Comparison of ENCODE assay signal across 8 mouse cellular contexts in genomic region chr3:93554379-93554980, GRCm38 (mm10). TPM values are rescaled to one million over a fixed set of nuclear protein-coding genes. Genes with fewer than 3 reads are reported as not detected.
A peak's percentile ranks its signal among the peaks of the same experiment; 100 is the strongest.
DNase-seq lines count a peak whose midpoint lies in the region; ATAC-seq and TF ChIP-seq lines count a peak whose summit lies in the region.

No protein-coding gene starts in this region.

- no peak for TF ChIP-seq CTCF in left cerebral cortex, adult 2 months (IDR thresholded peaks at IDR 0.05)

- no peaks in the 10 kb centered on the region for H3K36me3 ChIP-seq in embryonic facial prominence, embryonic 10.5 days (replicated peaks)
- no peaks in the 10 kb centered on the region for H3K36me3 ChIP-seq in liver, embryonic 16.5 days (ENCODE audit: control insufficient read depth, insufficient read depth)

- no peaks in the 10 kb centered on the region for H3K9me3 ChIP-seq in embryonic facial prominence, embryonic 10.5 days
- H3K9me3 ChIP-seq in liver, embryonic 16.5 days (replicated peaks; ENCODE audit: control insufficient read depth, low read length), result no peaks in the 10 kb centered on the region

- H3K4me3 ChIP-seq in left cerebral cortex, adult 2 months, result peak overlapping the region; percentile 19; the same call in 1 of the 2 replicates
- H3K4me3 ChIP-seq in embryonic facial prominence, embryonic 10.5 days, result peak overlapping the region; percentile 68
- H3K4me3 ChIP-seq in liver, embryonic 16.5 days (ENCODE audit: low read depth, low read length), result peak overlapping the region; percentile 62

- H3K4me2 ChIP-seq in liver, embryonic 16.5 days (ENCODE audit: low read depth, low read length), result peak overlapping the region; percentile 73

- WGBS in embryonic facial prominence, embryonic 10.5 days, result 21% methylated on average over 13 of the region's 13 CpGs
- 13% methylated on average over 13 of the region's 13 CpGs for WGBS in liver, embryonic 16.5 days (ENCODE audit: insufficient replicate concordance)

- intact Hi-C loops in left cerebral cortex, adult 2 months (cut with DNase I), result no loop called here
- intact Hi-C loops in left cerebral cortex, postnatal 4 days (cut with DNase I), result no loop called here

- no peak for DNase-seq in left cerebral cortex, adult 2 months (ENCODE audit: extremely low spot score in 1 of 2, low spot score in 2 of 2)
- DNase-seq in left cerebral cortex, postnatal 4 days, result no peak
- DNase-seq in embryonic facial prominence, embryonic 10.5 days (ENCODE audit: low spot score), result no peak
- DNase-seq in heart, postnatal 4 days, result peak; percentile 31
- DNase-seq in retina, embryonic 14.5 days (ENCODE audit: low spot score), result peak; percentile 40
- DNase-seq in left cerebral cortex, adult 11 months (ENCODE audit: low spot score), result no peak
- no peak for DNase-seq in frontal cortex, postnatal 36 days (ENCODE audit: low spot score in 2 of 2)

- peak; percentile 10; the same call in 1 of the 2 replicates for ATAC-seq in liver, embryonic 16.5 days (ENCODE audit: low read depth)

- peaks cover 13% of the 10 kb centered on the region for H3K27me3 ChIP-seq in embryonic facial prominence, embryonic 10.5 days (replicated peaks; ENCODE audit: low read depth, poor library complexity, severe bottlenecking)
- no peaks in the 10 kb centered on the region for H3K27me3 ChIP-seq in liver, embryonic 16.5 days (ENCODE audit: control insufficient read depth, insufficient read depth, low read depth, low read length)

- H3K9ac ChIP-seq in liver, embryonic 16.5 days (ENCODE audit: low read depth, low read length), result 0 out of 2 replicates have a peak overlapping the region, but pooled peaks have one; percentile 5

- peaks cover 28% of the 10 kb centered on the region for H3K4me1 ChIP-seq in embryonic facial prominence, embryonic 10.5 days
- no peaks in the 10 kb centered on the region; the same call in 1 of the 2 replicates for H3K4me1 ChIP-seq in liver, embryonic 16.5 days (ENCODE audit: control insufficient read depth, low read depth, low read length)

- H3K27ac ChIP-seq in left cerebral cortex, adult 2 months, result peak overlapping the region; percentile 30; the same call in 1 of the 2 replicates
- H3K27ac ChIP-seq in embryonic facial prominence, embryonic 10.5 days (replicated peaks), result peak overlapping the region; percentile 87
- no peak overlapping the region for H3K27ac ChIP-seq in liver, embryonic 16.5 days (ENCODE audit: low read length)

RNA-seq across cellular contexts. Expression of gene S100a10, which starts 0.4 kb away (rescaled TPM):
- total RNA-seq in left cerebral cortex, adult 2 months (2021), result 10 to 100 TPM; 42.6 to 43.7 TPM
- 100 to 1,000 TPM in 1 of 2 experiments, 10 to 100 TPM in 1; 94.7 to 100 TPM for total RNA-seq in left cerebral cortex, postnatal 4 days (2021)
- polyA plus RNA-seq in embryonic facial prominence, embryonic 10.5 days (2016; fragmentation: Nextera tagmentation; extraction: Ambion mirVana), result 118 and 146 TPM in 2 replicates
- total RNA-seq in heart, postnatal 4 days (2021), result 100 to 1,000 TPM; 174 to 179 TPM
- 48.2 and 48.9 TPM in 2 replicates for polyA plus RNA-seq in liver, embryonic 16.5 days (2015; fragmentation: Nextera tagmentation; extraction: Ambion mirVana)

RNA-seq across cellular contexts. Expression of gene S100a11, which starts 34.2 kb away (rescaled TPM):
- 10 to 100 TPM in 1 of 2 experiments, 1 to 10 TPM in 1; 8.0 to 11.0 TPM for total RNA-seq in left cerebral cortex, adult 2 months (2021)
- 10 to 100 TPM; 33.3 to 35.2 TPM for total RNA-seq in left cerebral cortex, postnatal 4 days (2021)
- 351 and 395 TPM in 2 replicates for polyA plus RNA-seq in embryonic facial prominence, embryonic 10.5 days (2016; fragmentation: Nextera tagmentation; extraction: Ambion mirVana)
- 100 to 1,000 TPM; 243 to 300 TPM for total RNA-seq in heart, postnatal 4 days (2021)
- 195 and 219 TPM in 2 replicates for polyA plus RNA-seq in liver, embryonic 16.5 days (2015; fragmentation: Nextera tagmentation; extraction: Ambion mirVana)

Comparison
In these comparisons a context has a peak if more than half of its experiments do, and no peak if none do; other contexts are left out.
1. DNase-seq: peak in heart, postnatal 4 days (single experiment) and retina, embryonic 14.5 days (single experiment); none in left cerebral cortex, adult 2 months (0 of 2), left cerebral cortex, postnatal 4 days (single experiment), embryonic facial prominence, embryonic 10.5 days (single experiment), left cerebral cortex, adult 11 months (single experiment) and frontal cortex, postnatal 36 days (0 of 2).
2. RNA of gene S100a11, which starts 34.2 kb away (total RNA-seq): 243 to 300 TPM in heart, postnatal 4 days; 33.3 to 35.2 TPM in left cerebral cortex, postnatal 4 days and 8.0 to 11.0 TPM in left cerebral cortex, adult 2 months; every median in the first group is over 4 times any median in the second.
3. Peak in every context shown above with its lines, with median percentiles within 50 percentile points of each other: H3K4me3 ChIP-seq.